Mouse (Mus musculus) activated CD4-positive, CD25-positive, alpha-beta regulatory T cell, adult 4 months (primary cell): Measurements from ENCODE around the gene Tmem19. TPM values are rescaled to one million over a fixed set of nuclear protein-coding genes. Genes with fewer than 3 reads are reported as not detected.

Experiments
- ATAC-seq: one replicate; pipeline ENCODE4 v1.8.0; 2017
- polyA plus RNA-seq, 2 experiments: library from polyadenylated mRNA; unstranded; fragments of 100-300 nt; shearing (Covaris generic); gene quantifications; one replicate each; pipeline ENCODE4 v1.2.1; 2017

Tmem19 gene
- 10 to 100 TPM; 41.0 to 44.7 TPM for polyA plus RNA-seq

GRCm38 (mm10) chr10:115361840-115362622, at the start of gene Tmem19:
Tmem19 (minus strand) TSS chr10:115362501.
- ATAC-seq: peak; percentile 78

- ATAC-seq: peak; percentile 80
Measured at GRCm38 (mm10) chr10:115406393-115406792, 44.1 kb upstream of the Tmem19 start.

GRCm38 (mm10) chr10:115391896-115392295, 29.6 kb upstream of the Tmem19 start:
- ATAC-seq: no peak

DNA sequence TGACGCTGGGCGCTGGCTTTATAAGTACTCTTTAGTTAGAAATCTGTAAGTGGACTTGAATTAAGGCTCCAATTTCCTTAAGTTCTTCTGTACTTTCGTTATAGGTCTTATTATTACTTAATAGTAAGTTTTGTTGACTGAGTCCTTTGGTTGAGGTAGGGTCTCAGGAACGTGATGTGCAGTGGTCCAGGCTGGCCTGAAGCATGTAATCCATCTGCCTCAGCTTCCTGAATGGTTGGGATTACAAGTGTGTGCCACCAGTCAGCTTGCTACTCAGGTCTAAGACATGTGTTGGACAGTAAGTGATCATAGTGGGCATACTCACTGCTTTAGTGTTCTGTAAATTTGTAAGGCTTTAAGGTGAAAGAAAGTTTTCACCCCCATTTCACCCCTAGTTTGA, 28.8 kb upstream of the Tmem19 start:
- ATAC-seq: no peak

DNA sequence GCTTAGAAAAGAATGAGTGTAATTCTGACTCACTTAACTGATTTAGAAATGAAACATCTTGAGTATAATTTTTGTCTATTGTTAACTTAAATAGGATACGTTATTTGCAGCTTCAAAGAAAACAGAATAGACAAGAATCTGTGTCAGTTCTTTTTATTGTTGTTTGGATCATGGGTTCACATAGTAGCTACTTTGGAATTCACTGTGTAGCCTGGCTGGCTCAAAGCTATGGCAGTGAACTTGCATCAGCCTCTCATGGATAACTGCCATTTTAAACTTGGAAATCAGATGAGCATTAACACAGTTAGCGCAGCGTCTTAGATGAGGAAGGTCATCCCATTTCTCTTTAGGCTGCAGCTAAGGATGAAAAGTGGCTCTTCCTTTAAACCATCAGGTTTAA, 25.6 kb upstream of the Tmem19 start:
- ATAC-seq: no peak

DNA sequence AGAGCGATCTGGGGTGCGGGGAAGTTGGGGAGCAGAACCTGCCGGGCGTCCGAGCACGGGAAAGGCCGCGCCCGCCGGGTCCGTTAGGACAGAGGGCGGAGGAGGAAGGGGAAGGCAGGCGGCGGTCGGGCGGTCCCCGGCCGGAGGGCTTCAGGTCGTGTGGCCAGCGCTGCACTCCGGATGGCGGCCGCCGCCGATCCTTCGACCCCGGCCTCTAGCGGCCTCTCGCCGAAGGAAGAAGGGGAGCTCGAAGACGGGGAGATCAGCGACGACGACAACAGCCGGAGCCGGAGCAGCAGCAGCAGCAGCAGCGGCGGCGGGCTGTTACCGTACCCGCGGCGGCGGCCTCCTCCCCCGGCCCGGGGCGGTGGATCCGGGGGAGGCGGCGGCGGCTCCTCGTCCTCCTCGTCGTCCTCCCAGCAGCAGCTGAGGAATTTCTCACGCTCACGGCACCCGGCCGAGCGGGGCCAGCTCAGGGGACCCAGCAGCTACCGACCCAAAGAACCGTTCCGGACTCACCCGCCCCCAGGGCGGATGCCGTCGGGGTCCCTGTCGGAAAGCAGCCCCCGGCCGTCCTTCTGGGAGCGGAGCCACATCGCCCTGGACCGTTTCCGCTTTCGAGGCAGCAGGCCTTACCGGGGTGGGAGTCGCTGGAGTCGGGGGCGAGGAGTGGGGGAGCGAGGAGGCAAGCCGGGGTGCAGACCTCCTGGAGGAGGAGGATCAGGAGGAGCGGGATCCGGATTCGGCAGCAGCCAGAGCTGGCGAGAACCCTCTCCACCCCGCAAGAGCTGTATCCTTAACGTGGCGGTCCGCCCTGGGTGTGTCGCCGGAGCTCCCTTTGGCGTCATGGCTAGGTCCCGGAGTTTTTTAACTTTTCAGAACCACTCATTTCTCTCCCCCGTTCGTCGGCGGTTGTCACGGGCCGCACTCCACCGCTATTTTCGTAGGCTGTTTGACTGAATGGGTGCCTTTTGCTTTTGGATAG, 23.0 kb upstream of the Tmem19 start:
- peak; percentile 28 for ATAC-seq

DNA sequence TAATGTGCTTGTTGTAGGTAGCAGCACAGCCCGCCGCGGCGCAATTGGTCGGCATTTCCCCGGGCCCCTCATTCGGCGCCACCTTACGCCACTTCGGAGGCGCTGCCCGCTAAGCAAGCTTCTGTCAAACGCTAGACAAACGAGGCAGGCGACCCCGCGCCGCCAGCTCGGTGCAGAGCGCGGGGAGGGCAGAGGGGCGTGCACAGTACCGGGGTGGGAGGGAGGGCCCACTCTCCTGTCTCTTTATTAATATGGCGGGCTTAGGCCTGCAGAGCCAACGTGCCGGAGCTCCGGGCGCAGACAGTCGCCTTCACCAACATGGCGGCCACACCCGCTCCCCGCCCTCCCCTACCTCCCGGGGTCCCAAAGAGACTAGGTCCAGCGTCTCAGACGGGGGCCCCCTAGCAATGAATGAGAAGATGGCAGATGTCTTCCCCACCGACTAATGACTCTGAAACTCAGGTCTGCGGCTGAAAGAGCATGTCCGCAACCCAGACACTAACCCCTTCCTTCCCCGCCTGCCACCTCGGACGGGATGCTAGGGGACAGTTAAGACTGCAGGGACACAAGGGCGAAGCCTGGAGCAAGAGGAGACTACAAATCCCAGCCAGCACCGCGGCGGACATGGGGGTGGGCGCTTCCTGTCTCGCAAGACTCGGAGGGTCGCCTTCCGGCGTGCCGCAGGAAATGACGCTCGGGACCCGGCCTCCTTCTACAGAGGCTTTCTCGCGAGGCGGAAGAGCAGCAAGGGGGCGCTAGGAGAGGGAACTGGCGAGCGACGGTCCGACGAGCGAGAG, 22.1 kb upstream of the Tmem19 start, which contains the start of the genes Thap2 and Zfc3h1:
TSS of gene Thap2 (minus strand) at position 223 of the 797 bp plus-strand sequence.
TSS of gene Zfc3h1 (plus strand) at position 739 of the 797 bp plus-strand sequence.
- ATAC-seq: peak; percentile 90

DNA sequence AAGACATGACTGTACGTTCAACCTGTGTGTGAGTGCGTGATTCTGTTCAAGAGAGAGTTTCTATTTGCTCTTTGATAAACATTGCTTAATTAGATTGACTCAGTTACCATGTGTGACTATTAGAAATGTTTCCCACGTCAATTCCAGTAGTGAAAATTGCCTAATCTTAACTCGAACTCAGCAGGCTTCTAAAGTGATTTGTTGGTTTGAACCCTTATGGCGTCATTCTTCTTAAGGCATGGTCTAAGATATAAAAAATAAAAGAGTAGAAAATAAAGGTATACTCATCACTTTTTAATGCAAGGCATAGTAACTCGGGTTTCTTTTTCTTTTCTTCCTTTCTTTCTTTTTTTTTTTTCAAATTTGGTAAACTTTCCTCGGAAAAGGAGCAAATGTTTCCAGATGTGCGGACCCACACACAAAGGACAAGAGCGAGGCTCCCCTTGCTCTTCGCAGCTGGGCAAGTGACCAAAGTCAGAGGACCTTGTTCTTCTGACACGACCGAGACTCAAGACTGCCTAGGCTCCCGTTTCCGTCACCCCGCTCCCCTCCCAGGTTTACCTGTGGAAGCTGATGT, 21.4 kb upstream of the Tmem19 start:
- no peak for ATAC-seq

DNA sequence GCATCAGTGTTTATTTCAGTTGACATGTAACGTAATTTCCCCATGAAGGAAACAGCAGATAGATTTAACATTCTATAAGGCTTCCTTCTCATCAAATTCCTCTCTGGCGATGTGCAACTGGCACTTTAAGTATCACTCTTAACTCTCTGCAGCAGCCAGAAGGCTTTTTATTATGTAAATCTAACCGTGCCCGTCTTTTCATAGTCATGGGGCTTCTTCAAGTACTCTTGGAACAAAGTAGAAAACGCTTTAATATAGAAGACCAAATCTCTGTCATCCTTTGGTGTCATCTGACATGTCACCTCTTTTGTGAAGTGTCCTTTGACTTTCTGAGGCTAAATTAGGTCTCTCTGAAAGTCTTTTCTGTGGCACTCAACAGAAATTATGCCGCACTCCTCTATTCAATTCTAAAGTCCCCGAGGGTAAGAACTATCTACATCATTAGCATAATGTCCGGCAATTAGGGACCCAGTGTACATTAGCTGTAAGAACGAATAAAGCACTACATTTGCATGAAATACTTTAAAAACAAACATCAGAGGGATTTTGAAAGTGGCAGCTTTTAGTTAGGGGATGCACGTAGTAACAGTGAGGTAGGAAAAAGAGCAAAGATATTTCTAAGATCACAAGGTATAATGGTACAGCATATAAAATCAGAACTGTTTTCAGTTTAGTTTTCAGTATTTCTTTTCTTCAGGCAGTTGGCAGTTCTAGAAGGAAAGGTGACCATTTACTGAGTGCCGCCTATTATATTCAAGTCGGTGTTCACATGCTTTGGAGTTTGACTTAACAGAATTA, 20.7 kb upstream of the Tmem19 start:
- no peak for ATAC-seq

- ATAC-seq: no peak
Measured at GRCm38 (mm10) chr10:115381506-115382084, 19.3 kb upstream of the Tmem19 start.

GRCm38 (mm10) chr10:115363151-115363550, 850 bp upstream of the Tmem19 start:
- peak; percentile 25 for ATAC-seq

GRCm38 (mm10) chr10:115362623-115362964, 293 bp upstream of the Tmem19 start:
- peak; percentile 20 for ATAC-seq

GRCm38 (mm10) chr10:115359066-115359465, 3.2 kb downstream of the Tmem19 start:
- no peak for ATAC-seq

DNA sequence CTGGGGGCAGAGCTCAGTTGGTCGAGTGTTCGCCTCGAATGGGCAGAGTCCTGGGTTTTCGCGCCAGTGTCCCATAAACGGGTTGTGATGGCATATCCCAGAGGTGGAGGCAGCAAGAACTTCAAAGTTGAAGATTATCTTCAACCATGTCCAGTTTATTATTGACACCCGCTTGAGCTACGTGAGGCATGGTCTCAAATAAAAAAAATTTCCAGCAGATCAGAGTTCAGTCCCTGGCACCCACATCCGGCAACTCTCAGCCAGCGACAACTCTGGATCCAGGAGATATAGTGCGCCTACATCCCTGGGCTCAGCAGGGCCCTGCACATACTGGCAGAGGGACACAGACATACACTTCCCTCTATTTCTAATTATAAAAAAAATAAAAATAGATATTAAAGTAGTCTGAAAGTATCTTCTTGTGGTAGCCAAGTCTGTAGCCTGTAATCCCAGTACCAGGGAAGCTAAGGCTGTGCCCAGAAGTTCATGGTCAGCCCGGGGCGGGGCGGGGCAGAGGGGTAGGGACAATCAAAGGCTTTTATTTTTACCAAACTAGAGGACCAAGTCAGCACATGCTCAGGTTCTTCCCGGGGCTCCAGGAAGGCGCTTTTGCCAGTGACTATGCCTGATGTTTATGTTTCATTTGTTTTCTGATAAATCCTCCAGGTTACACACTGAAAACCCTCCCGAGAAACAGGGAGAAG, 3.9 kb downstream of the Tmem19 start:
- no peak for ATAC-seq

DNA sequence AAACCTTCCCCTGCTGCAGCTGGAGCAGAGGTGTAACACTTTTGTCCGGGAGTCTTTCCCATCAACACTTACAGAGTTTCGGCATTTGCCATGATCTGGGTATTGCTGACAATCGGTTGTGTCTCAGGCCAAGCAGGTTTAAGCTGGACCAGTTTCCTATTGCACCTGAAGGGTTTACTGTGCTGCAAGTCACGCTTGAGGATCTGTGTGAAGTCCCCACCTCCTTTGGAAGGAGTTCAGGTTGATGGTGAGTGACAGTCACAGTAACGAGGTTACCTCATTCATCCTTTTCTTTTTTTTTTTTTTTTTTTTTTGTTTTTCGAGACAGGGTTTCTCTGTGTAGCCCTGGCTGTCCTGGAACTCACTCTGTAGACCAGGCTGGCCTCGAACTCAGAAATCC, 6.2 kb downstream of the Tmem19 start:
- ATAC-seq: no peak

GRCm38 (mm10) chr10:115355016-115355415, 7.3 kb downstream of the Tmem19 start:
- no peak for ATAC-seq

DNA sequence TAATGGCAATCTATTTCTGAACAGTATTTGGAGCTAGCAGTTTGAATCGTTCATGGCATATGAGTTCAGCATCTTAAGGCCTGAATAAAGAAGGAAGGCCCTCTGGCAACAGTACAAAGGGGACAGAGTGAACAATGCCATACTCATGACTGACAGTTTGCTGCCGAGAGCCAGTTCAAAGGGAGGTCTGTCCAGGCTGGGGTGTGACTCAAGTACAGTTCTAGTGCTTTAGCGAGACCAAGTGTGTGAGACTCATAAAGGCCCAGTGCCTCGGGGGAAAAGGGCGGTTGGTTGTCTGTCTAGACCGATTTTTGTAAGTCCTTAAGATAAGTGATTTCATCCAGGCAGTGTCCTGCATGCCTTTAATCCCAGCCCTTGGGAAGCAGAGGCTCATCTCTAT, 7.7 kb downstream of the Tmem19 start:
- no peak for ATAC-seq

GRCm38 (mm10) chr10:115350810-115351397, 11.4 kb downstream of the Tmem19 start:
- ATAC-seq: no peak

DNA sequence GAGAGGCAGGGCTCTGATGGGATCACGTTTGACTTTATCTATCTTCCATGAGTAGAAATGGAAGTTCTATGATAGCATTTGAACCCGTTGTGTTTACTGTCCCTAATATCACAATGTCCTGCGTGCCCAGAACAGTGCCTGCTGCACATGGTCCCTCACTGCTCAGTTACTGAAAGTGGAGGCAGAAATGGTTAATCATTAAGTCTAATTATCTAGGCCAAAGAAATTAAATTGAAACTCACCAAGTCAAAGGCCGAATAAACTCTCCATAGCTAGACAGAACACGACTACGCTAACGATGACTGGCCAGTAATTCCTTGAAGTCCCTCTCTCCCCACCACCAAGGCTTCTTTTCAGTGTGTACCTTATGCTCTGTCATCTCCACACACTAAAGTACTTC, 12.8 kb downstream of the Tmem19 start:
- ATAC-seq: no peak

DNA sequence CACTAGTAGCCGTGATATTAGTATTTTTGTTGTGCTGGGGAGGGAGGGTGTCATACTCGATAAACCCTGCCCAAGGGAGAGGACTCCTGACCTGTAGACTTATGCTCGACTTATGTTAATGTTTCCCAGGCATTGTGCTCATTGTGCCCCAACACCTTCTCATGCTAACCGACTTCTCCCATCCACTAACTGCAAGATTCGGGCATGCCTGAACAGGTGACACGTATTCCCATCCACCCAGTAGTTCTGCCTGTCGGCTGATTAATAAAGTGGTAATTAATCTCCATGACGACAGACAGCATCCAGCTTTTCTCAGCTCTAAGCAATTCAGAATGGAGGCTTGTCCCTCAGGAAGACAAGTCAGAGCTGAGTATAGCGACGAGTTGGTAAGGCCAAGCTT, 13.3 kb downstream of the Tmem19 start:
- no peak for ATAC-seq
